Mouse (Mus musculus): ENCODE data around the gene Smc1b.
"Not testable (repeated sequence)": the region's sequence is repeated elsewhere in the genome, so short reads cannot be mapped to it uniquely, and the experiment has no call there.

Smc1b gene

DNA sequence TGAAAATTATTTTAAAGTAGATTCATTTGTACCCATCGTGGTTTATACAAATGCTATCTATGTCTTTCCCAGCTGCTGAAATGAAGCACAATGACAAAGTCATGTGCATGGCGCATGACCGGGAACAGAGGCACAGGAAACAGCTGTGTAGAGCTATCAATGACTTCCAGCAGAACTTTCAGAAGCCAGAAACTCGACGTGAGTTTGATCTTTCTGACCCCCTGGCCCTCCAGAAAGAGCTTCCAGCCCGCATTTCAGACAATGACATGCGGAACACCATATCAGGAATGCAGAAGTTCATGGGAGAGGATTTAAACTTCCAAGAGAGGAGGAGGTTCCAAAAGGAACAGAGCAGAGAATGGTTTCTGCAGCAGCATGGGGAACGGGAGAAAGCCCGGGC lies 3.4 kb upstream of the Smc1b start:
- no peak for DNase-seq (ENCODE audit: low read depth, low spot score)

DNA sequence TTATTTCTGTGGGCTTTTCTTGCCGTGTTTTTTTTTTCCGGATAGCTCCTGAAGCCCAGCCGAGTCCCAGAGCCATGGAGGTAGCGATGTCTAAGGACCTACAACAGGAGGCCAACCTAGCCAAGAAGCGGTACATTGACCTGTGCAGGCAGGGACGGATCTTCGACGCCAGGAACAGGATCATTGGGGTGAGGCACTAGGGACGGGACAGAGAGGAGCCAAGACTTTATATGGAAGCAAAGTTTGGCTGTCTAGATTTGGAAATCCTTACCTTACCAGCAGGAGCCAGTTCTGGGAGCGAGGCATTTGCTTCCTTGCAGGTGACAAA lies 393 bp upstream of the Smc1b start:
- DNase-seq (ENCODE audit: low read depth, low spot score), result no peak

DNA sequence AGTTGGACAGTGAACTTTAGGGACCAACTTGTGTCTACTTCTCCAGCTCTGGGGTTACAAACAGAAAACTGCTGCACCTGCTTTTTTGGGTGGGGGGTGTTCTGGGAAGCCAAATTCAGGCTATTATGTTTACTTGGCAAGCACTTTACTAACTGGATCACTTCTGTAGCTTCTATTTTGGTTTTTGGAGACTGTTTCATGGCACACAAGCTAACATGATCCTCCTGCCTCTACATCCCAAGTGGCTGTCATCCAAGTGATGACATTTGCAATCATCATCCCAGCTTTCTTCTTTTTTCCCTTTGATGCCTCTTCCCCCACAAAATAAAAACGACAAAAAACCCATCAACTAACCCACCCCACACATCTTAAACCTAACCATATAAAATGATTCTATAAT lies 46.1 kb downstream of the Smc1b start:
- DNase-seq (ENCODE audit: low read depth, low spot score), result no peak

DNA sequence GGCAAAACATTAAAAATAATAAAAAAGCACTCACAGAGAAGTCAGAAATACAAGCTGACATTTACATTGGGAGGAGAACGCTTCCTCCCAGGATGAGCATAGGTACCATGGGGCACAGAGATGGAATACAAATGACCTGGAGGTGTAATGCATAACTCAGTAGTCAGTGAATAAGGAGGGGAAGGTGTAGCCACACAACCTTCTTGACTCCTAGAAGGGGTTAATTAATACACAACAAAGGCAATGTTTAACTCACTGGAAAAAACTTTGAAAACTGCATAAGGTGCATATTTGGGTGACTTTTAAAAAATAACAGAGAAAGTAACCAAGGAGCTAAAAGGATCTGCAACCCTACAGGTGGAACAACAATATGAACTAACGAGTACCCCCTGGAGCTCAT lies 59.1 kb downstream of the Smc1b start:
- no peak for DNase-seq (ENCODE audit: low read depth, low spot score)

DNA sequence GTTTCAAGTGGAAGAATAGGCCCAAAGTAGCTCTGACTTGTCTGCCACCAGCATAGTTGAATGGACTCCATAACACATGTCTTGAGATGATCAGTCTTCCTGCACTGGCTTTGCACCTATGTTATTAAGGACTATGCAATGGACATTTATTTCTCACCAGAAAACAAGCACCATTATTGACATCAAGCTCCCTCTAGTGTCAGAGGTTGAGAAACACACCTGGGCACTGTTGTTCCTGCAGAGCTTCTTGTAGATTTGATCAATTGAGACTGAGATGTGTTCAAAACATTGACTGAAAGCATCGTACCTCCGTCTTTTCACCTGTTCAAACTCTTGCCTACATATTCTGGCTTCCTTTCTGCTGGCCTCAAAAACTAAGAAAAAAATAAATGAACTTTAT lies 61.2 kb downstream of the Smc1b start:
- peak; percentile 75 for DNase-seq (ENCODE audit: low read depth, low spot score)

DNA sequence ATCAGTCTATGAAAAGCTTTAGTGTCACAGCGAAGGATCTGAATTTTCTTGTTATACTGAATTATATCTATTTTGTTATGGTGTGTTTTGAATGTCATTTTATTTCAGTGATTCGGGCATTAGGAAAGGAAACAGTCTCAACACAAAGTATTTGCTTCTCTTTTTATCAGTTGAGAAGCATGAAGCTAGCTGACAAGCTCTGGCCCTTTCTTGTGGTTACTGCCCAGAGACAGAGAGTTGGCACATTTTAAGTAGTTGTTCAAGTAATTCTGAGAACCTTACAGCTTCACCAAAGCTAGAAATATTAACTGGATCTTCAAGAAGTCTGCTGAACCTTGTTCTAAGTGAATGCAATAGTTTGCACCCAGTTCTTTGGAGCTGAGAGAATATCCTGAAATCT lies 68.3 kb downstream of the Smc1b start:
- no peak for DNase-seq (ENCODE audit: low read depth, low spot score)

DNA sequence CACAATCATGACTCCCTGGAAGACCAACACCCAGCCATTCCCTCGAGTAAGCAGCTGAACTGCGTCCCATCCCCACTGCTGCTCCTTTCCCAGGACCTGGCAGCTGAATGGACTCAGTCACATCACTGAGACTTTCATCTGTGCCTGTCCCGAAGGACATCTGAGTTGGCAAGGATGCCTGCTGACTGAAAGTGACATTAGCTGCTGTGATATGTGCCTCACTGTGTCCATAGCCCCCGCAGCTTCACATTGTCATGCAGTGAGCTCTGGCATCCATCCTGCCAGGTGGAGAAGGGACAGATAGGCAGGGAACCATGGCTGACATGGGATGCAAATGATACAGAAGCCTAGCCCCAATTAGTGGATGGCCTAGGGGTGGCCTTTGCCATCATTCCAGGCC lies 76.6 kb downstream of the Smc1b start:
- no peak for DNase-seq (ENCODE audit: low read depth, low spot score)

DNA sequence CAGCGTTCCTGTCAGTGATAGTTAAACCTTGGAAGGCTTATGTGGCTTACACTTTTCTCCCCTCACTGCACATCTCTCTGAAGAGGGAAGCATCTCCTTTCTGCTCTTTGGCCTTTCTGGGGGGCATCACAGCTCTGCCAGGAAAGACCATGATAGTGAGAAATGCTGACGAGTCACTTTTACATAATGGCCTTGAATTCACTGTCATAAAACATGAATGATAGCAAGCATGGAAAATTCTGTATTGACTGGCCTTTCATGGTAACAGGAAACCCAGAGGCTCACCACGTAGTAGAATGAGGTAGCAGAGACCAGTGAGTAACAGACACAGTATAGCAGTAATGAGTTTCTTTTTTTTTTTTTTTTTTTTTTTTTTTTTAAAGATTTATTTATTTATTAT lies 77.7 kb downstream of the Smc1b start:
- no peak for DNase-seq (ENCODE audit: low read depth, low spot score)

DNA sequence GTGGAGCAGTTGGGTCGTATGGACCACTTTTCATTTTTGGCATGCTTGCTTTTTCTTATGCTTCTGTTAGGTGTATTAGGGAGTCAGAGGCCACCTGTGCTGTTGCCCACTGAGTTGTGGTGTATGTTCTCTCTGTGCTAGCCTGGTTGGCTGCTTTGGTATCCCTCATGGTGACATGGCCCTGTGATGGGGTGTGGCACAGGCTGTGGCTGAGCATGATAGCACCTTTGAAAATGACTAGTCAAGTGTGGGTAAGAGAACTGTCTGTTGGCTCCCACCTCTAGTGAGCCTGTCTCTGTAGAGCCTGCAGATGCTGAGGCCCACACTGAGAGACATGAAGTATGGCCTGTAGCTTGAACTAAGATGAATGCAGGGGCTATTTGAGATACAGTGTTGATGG lies 82.0 kb downstream of the Smc1b start:
- no peak for DNase-seq (ENCODE audit: low read depth, low spot score)

DNA sequence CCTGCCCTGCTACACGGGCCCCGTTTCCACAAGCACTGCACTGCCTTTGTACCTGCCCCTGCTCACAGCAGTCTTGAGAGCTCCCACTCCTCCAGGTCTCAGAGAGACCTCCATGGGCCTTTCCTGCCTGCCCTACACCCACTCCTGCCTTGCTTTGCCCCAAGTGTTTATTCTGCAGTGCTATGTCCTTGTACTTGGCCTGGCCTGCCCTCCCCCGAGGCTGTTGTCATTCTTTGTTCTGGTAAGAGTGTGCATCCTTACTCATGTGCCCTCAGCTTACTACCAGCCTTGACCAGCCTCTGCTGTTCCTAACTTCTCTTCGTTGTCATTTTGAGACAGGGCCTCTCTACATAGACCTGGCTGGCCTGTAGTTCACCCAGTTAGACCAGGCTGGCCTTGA lies 83.9 kb downstream of the Smc1b start:
- DNase-seq (ENCODE audit: low read depth, low spot score), result no peak

DNA sequence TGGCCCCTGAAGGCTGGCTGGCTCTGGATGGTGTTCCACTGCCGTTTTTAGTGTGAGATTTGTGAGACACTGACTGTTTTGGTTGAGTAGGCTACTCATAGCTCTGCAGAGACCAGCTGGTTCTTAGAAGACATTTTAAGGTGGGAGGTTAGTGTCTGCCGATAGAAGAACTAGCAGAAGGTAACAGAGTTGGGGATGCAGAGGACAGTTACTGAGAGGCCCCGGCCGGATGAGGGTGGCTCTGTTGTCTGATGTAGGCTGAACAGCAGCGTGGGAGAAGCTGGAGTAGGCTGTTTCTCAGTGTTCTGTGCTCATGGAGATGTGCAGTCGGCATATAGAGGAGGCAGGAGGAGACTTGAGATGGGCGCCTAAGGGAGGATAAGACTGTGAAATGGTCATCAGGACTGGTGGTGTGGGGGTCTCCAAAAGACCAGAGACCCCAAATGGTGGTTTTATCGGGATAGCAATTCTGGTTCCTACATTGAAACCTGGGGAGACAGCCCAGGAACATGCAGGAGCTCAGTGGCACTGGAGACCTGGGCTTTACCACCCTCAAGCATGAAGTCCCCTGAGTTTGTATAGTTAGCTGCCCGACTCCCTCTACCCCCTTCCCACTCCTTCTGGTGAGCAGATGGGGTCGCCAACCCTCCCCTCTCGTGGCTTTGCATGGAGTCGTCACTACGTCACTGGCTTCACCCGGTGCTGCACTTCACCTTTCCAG lies 85.4 kb downstream of the Smc1b start:
- no peak for DNase-seq (ENCODE audit: low read depth, low spot score)

DNA sequence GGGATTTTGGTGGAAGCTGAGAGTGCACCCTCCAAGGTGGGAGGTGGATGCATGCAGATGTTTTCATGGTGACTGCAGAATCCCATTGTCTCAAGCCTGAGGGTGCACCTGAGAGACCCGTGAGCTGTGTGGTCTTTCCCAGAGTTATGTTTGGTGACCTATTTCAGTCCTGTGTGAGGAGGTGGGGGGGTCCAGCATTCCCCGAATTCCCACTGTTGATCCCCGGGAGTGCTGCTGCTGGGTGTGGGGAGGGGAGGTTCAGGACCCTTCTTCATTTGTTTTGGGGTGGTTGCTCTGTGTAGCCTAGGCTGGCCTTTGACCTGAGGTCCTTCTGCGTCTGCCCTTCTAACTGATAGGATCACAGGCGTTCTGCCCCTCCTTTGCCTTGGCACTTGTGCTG lies 88.0 kb downstream of the Smc1b start:
- no peak for DNase-seq (ENCODE audit: low read depth, low spot score)

DNA sequence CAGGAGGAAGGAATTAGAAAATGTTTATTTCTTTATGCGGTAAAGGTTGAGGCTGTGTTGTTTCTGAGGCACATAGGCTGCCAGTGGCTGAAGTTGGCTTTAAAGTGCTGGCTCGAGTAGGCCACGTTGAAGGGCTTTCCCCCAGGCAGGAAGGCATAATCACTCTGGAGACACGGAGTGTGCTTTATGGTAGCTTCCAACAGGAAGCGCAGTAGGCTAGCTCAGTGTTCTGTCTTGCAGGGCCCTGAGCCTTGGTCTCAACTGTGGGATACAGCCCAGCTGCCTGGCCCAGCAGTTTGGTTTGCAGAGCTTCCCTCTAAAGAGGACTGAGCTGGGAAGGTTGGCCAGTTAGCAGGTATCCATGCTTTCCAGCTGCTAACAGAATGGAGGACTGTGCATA lies 88.6 kb downstream of the Smc1b start:
- peak; percentile 63 for DNase-seq (ENCODE audit: low read depth, low spot score)

DNA sequence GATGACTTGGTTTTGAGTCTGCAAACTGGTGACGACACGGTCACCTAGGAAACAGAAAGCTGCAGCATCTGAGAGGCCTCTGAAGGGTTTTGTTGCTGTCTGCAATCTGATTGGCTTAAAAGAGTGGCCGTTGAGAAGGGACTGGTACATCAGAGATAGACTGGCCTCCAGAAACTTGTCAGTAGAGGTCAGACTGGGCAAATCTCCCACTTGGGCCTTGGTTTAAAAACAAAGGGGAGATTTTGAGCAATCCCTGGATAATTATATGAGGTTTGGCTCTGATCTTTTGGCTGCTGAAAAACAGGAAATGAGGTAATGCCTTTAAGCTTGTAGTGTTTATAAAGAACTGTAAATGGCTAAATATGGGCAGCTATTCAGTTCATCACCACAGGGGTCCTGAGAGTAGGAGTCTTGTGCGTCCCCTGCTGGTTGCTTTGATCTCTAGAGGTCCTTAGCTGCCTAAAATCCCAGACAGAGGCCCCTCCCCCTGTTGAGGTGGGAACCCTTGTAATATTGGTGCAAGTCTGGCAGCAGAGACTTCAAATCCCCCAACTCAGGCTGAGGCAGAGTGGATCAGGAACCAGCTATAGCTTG lies 89.3 kb downstream of the Smc1b start:
- peak; percentile 95 for DNase-seq (ENCODE audit: low read depth, low spot score)

DNA sequence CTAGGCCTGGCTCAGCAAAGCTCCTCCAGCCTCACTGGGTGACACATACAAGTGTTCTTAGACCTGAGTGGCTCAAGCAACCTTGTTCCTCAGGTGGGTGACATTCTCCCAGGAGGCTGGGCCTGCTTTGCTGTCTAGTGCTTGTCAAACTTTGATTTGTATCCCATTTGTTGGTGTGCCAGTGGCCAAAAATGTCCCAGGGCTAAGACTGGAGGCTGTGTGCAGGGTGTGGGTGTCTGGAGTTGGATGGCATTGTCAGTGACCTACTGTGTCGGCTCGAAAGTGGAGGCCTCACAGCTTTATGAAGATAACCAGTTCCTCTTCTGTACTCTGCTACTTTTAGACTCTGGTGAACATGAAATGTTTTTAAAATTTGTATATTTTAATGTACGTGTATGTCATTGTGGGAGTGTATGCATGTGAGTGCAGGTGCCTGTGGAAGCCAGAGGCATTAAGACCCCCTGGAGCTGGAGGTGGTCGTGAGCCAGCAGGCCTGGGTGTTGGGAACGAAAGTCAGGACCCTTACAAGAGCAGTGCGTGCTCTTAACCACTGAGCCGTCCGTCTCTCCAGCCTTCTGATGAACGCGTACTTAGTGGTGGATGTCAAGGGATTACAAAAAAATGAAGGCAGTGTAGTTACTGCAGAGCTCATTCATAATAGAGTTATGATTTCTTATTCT lies 90.1 kb downstream of the Smc1b start:
- peak; percentile 27 for DNase-seq (ENCODE audit: low read depth, low spot score)

DNA sequence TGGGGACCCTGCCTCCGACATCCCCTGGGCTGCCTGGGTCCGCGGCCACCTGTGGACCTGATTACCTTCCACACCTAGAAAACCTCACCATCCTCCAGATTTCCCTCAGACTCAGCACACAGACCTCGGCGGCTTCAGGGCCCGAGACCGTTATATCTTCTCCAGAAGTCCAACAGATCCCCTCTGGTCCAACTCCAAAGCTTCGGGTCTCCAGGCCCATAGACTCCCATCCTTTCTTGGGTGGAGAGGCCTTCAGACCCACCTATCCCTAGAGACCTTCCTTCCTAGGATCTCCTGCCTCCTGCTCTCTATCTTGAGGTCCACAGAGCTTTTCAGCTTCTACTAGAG lies 94.4 kb downstream of the Smc1b start:
- DNase-seq (ENCODE audit: low read depth, low spot score), result no peak

DNA sequence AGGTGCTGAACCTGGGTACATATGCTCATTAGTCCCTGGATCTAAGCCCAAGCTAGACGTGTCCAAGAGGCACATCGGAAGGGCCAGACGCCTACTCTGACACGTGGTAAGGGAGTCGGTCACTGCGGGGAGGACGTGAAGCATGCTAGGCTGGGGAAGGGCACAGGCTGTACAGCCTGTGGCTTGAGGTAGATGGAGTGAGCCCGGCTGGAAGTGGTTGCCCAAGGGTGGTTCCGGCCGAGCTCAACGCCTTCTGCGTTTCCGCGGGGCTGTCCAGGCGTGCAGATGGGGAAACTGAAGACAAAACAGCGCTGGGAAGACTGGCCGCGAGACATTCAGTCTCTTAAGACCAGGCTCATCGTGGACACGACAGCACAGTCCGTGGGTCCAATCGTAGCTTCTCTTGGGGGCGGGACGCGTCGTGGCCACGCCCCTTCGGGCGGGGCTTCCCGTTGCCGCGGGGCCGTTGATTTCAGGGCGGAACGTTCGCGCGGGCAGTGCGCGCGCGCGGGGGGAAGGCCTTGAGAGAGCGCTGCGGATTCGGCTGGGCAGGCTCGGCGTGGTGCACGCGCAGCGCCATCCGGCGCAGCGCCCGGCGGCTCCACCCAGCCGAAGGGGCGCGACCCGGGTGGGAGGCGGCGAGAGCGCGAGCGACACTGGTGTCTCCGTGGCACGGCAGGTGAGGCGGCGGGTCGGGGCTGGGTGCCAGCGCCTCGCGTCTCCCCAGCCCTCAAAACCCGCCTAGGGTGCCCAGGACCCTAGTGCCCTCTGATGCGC lies 95.0 kb downstream of the Smc1b start:
- DNase-seq (ENCODE audit: low read depth, low spot score), result peak; percentile 99

DNA sequence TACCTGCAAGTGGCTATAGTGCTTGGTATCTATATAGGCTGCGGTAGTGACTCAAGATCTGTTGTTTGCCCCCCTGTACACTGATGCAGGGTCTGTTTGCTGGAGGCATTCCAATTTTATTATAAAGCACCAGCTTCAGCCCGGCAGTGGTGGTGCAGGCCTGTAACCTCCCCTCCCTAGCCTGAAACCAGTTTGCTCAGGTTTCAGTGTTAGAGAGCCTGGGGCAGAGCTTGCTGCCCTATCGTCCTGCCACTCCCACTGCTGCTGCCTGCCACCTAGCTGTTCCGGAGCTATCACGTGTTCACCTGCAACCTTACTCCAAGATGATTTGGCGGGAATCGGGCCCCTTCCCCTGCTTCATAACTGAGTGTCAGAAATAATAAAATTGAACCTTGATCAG lies 97.8 kb downstream of the Smc1b start:
- DNase-seq (ENCODE audit: low read depth, low spot score), result not testable (repeated sequence)

DNA sequence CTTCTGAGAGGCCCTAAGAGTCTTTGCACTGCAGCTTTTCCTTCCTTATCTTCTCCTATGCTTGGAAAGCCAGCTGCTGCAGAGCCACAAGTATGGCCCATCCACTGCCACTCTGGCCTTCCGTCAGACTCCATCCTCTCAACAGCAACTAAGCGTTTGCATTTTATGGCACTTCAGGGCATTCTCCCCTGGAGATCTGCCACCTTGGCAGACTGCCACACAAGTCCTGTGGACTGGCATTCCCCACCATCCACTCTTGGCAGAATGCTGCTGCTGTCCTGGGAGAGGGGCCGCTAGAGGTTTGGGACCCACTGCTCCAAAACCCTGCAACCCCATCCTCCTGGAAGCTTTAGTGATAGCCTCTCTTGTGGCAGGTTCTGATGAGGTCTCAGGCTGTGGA lies 99.9 kb downstream of the Smc1b start:
- DNase-seq (ENCODE audit: low read depth, low spot score), result no peak

DNA sequence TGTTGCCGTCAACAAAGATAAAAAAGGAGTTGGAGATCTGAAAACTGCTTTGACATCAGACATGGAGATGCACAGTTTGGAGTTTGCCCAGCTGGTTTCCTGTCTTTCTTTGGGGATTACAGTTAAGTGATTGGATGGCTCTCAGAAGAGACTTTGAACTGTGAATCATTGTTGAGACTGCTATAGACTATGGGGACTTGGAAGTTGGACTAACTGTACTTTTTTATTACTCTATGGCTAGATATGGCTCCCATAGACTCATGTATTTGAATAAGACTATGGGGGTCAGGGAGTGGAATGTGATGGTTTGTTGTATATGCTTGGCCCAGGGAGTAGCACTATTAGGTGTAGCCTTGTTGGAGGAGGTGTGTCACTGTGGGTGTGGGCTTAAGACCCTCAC lies 101.1 kb downstream of the Smc1b start:
- not testable (repeated sequence) for DNase-seq (ENCODE audit: low read depth, low spot score)

DNA sequence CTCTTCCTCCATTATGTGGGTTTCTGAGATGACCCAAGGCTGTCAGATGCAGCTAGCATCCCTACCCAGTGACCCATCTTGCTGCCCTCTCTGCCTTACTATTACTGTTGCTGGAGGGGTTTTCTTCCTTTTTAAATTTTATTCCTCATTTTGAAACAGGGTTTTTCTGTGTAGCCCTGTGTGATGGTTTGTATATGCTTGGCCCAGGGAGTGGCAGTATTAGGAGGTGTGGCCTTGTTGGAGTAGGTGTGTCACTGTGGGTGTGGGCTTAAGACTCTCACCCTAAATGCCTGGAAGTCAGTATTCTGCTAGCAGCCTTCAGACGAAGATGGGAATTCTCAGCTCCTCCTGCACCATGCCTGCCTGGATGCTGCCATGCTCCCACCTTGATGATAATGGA lies 103.1 kb downstream of the Smc1b start, which contains the start of gene Fam118a:
TSS of gene Fam118a (plus strand) at position 301 of the 400 bp plus-strand sequence.
- DNase-seq (ENCODE audit: low read depth, low spot score), result not testable (repeated sequence)

DNA sequence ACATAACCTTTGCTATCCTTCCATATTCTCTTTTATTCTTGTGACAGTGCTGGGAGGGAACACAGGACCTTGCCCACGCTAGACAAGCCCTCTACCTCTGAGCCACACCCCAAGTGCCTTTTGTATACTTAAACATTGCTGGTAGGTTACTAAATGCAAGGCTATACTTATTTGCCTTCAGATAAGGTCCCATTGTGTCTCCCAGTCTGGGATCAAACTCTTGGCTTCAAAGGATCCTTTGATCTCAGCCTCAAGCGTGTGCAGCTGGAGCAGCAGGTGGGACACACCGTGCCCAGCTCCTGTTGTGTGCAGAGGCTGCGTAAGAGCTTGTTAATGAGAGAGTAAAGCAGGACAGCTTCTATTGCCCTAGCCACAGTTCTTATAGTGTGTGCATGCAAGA lies 104.0 kb downstream of the Smc1b start:
- DNase-seq (ENCODE audit: low read depth, low spot score), result no peak

DNA sequence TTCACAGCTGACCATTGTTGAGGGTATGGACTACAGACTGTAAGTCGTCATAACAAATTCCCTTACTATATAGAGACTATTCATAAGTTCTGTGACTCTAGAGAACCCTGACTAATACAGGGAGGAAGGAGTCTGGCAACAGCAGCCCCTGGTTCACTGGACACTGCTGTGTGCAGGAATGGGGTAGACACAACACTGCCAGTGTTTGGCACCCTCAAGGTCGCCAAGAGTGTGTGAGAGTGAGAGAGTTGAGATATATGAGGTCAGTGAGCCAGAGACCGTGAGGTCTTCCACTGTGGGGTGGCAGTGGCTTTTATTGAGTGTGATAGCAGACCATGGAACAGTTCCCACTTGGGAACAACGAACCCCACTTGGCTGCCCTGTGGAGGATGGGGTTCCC lies 105.6 kb downstream of the Smc1b start:
- no peak for DNase-seq (ENCODE audit: low read depth, low spot score)

Measured in CD4-positive, CD25-positive, alpha-beta regulatory T cell, adult 2 months (primary cell).